Mouse (Mus musculus) megakaryocyte, embryonic 14.5 days (primary cell): ENCODE data around the gene Txn2. TPM values are rescaled to one million over a fixed set of nuclear protein-coding genes. Genes with fewer than 3 reads are reported as not detected.
"Not testable (repeated sequence)": the region's sequence is repeated elsewhere in the genome, so short reads cannot be mapped to it uniquely, and the experiment has no call there.

ENCODE experiments used
- H3K27me3 ChIP-seq: replicated peaks from 2 replicates; pipeline ENCODE3; 2012; ENCODE audit warnings: inconsistent platforms
- H3K36me3 ChIP-seq: replicated peaks from 2 replicates; pipeline ENCODE3; 2012; ENCODE audit warnings: low read length, inconsistent platforms, mixed read lengths
- H3K4me1 ChIP-seq: 2 replicates; pipeline ENCODE4 v1.6.1; 2012; ENCODE audit warnings: inconsistent platforms
- H3K4me3 ChIP-seq: replicated peaks from 2 replicates; pipeline ENCODE3; 2012; ENCODE audit warnings: moderate library complexity, mild to moderate bottlenecking, inconsistent platforms
- H3K9me3 ChIP-seq: 2 replicates; pipeline ENCODE4 v1.6.1; 2012; ENCODE audit warnings: inconsistent platforms
- FLI1 ChIP-seq: IDR thresholded peaks from 2 replicates; pipeline ENCODE4 v1.6.1; 2012; ENCODE audit warnings: low read length, inconsistent platforms, mixed read lengths
- GATA1 ChIP-seq: IDR thresholded peaks from 3 replicates; pipeline ENCODE4 v1.6.1; 2012; ENCODE audit warnings: mixed read lengths, low read length, inconsistent platforms, borderline replicate concordance
- polyA plus RNA-seq: library from polyadenylated mRNA; stranded (reverse); fragments of >175 nt; gene quantifications from 2 replicates; pipeline ENCODE4 v1.2.3, GENCODE M21; 2012; ENCODE audit warnings: low replicate concordance; ENCODE audit not compliant: insufficient read depth

Txn2 gene
- polyA plus RNA-seq, 1 experiment = 186 TPM

- TF ChIP-seq GATA1 (no peak), FLI1 (no peak)
Observed at GRCm38 (mm10) chr15:77873564-77873963, 55.2 kb downstream of the Txn2 start.

GRCm38 (mm10) chr15:77872996-77873395 lies 55.8 kb downstream of the Txn2 start:
- Histone ChIP-seq H3K4me3 (no peak overlapping the region), H3K4me1 (peaks cover 76% of the 10 kb centered on the region), H3K27me3 (no peaks in the 10 kb centered on the region), H3K36me3 (peaks cover under 1% of the 10 kb centered on the region), H3K9me3 (no peaks in the 10 kb centered on the region)
- TF ChIP-seq FLI1 (no peak), GATA1 (no peak)

More at GRCm38 (mm10) chr15:77873564-77873963, 55.2 kb downstream of the Txn2 start:
- H3K9me3 ChIP-seq = no peaks in the 10 kb centered on the region
- no peaks in the 10 kb centered on the region for H3K27me3 ChIP-seq
- no peaks in the 10 kb centered on the region for H3K36me3 ChIP-seq
- peaks cover 76% of the 10 kb centered on the region for H3K4me1 ChIP-seq
- peak overlapping the region; percentile 51 for H3K4me3 ChIP-seq

DNA sequence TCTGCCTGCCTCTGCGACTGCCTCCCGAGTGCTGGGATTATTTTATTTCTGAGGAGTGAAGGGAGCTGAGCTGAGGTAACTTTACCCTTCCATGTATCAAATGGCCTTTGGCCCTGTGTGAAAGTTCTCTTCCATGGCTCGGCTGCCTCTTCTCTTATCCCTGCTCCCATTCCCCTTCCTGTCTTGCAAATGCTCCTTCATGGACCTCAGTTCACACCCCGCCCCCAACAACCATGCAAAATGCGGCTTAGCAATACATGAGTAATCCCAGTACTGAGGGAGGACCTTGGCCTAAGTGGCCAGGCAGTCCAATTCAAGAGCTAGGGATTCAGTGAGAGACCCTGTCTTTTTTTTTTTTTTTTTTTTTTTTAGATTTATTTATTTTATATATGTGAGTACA lies 60.5 kb downstream of the Txn2 start:
- TF ChIP-seq FLI1 = no peak
- TF ChIP-seq GATA1 = no peak
- Histone ChIP-seq H3K27me3 (no peaks in the 10 kb centered on the region), H3K4me1 (peaks cover 68% of the 10 kb centered on the region), H3K4me3 (no peak overlapping the region), H3K36me3 (peaks cover 3% of the 10 kb centered on the region), H3K9me3 (no peaks in the 10 kb centered on the region)

DNA sequence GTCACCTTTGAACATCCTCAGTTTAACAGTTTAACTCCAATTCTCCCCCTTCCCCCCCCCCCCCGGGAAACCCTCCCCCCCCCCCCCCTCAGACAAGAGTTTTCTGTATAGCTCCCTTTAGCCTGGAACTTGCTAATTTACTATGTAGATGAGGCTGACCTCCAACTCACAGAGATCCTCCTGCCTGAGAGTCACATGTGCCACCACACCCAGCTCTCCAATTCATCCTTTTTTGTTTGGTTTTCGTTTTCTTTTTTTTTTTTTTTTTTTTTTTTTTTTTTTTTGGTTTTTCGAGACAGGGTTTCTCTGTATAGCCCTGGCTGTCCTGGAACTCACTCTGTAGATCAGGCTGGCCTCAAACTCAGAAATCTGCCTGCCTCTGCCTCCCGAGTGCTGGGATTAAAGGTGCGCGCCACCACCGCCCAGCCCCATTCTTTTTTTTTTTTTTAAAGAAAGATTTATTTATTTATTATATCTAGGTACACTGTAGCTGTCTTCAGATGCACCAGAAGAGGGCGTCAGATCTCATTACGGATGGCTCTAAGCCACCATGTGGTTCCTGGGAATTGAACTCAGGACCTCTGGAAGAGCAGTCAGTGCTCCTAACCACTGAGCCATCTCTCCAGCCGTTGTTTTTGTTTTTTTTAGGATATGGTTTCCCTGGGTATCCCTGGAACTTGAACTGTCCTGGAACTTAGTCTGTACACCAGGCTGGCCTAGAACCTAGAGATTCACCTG lies 61.4 kb downstream of the Txn2 start:
- H3K27me3 ChIP-seq, H3K9me3 ChIP-seq: not testable (repeated sequence)
- peaks cover 68% of the 10 kb centered on the region for H3K4me1 ChIP-seq

GRCm38 (mm10) chr15:77866583-77867220 lies 62.1 kb downstream of the Txn2 start:
- Histone ChIP-seq H3K36me3 (peaks cover 6% of the 10 kb centered on the region), H3K4me1 (peaks cover 61% of the 10 kb centered on the region), H3K4me3 (peak overlapping the region; percentile 76), H3K27me3 (no peaks in the 10 kb centered on the region), H3K9me3 (no peaks in the 10 kb centered on the region)
- TF ChIP-seq GATA1 (no peak), FLI1 (no peak)

More for the DNA sequence above, 61.4 kb downstream of the Txn2 start:
- H3K4me3 ChIP-seq = peak overlapping the region; percentile 76
- H3K36me3 ChIP-seq = not testable (repeated sequence)

Other genes starting within 250 kb of the Txn2 start
- gene Apol7e, start 230.1 kb downstream of the Txn2 start, polyA plus RNA-seq = not detected in 2 replicates
- 1.2 TPM in 1 of 2 replicates, not detected in the other for gene Apol9b, start 200.0 kb downstream of the Txn2 start, polyA plus RNA-seq
- 0.82 and 2.7 TPM in 2 replicates for gene Apol8, start 172.0 kb downstream of the Txn2 start, polyA plus RNA-seq
- 1,439 and 1,641 TPM in 2 replicates for gene Myh9, start 86.8 kb downstream of the Txn2 start, polyA plus RNA-seq
- gene Foxred2, start 27.7 kb upstream of the Txn2 start, polyA plus RNA-seq = 0.66 TPM in 1 of 2 replicates, not detected in the other
- gene Eif3d, start 41.8 kb upstream of the Txn2 start, polyA plus RNA-seq = 15.2 and 40.0 TPM in 2 replicates
- not detected in 2 replicates for gene Cacng2, start 191.0 kb upstream of the Txn2 start, polyA plus RNA-seq
- gene Ift27, start 245.1 kb upstream of the Txn2 start, polyA plus RNA-seq = 132 and 388 TPM in 2 replicates